9 mouse cellular contexts compared by ENCODE assay signal in genomic region chr6:88731991-88732390, GRCm38 (mm10). TPM values are rescaled to one million over a fixed set of nuclear protein-coding genes. Genes with fewer than 3 reads are reported as not detected.
DNase-seq lines count a peak whose midpoint lies in the region; ATAC-seq lines count a peak whose summit lies in the region.
"Had no signal": no experiment of that assay in that cellular context is flagged by ENCODE, and none has a peak within 500 bp of the region (broad histone marks: within the 10 kb centered on the region; RNA-seq: fewer than 3 reads in every experiment).

No protein-coding gene starts in this region.

- H3K4me2 ChIP-seq in embryonic facial prominence, embryonic 13.5 days: no peak overlapping the region
- H3K4me2 ChIP-seq: lung, embryonic 14.5 days had no signal

- H3K9me3 ChIP-seq in heart, embryonic 10.5 days: no peaks in the 10 kb centered on the region
- H3K9me3 ChIP-seq in embryonic facial prominence, embryonic 13.5 days: no peaks in the 10 kb centered on the region

- peaks cover 17% of the 10 kb centered on the region for H3K4me1 ChIP-seq in heart, embryonic 10.5 days
- H3K4me1 ChIP-seq in embryonic facial prominence, embryonic 13.5 days: peaks cover 31% of the 10 kb centered on the region

- no peak for ATAC-seq in embryonic facial prominence, embryonic 13.5 days (ENCODE audit: insufficient number of reproducible peaks, insufficient read depth, low FRiP score, low TSS enrichment, low read depth)

- peak; percentile 98 for DNase-seq in heart, adult 11 months
- no peak for DNase-seq in heart, embryonic 10.5 days (ENCODE audit: low spot score)
- peak; percentile 28 for DNase-seq in MN1 (ENCODE audit: low spot score)
- peak; percentile 92 to 96 for DNase-seq in kidney, postnatal 25 days
- DNase-seq in embryo, embryonic 9.5 days (ENCODE audit: extremely low spot score): no peak
- no peak for DNase-seq in urinary bladder, adult 2 months (ENCODE audit: low spot score)
- no peak for DNase-seq in layer of hippocampus, postnatal 36 days
- DNase-seq: lung, embryonic 14.5 days had no signal

- H3K36me3 ChIP-seq in heart, embryonic 10.5 days: no peaks in the 10 kb centered on the region
- H3K36me3 ChIP-seq in embryonic facial prominence, embryonic 13.5 days: no peaks in the 10 kb centered on the region

- 95% methylated on average over 3 of the region's 3 CpGs for WGBS in heart, embryonic 10.5 days
- WGBS in embryonic facial prominence, embryonic 13.5 days: 90% methylated on average over 3 of the region's 3 CpGs

- no peak overlapping the region for H3K27ac ChIP-seq in heart, embryonic 10.5 days
- 0 out of 2 replicates have a peak overlapping the region, but pooled peaks have one; percentile 48 for H3K27ac ChIP-seq in embryonic facial prominence, embryonic 13.5 days

- peaks cover 34% of the 10 kb centered on the region for H3K27me3 ChIP-seq in heart, embryonic 10.5 days (ENCODE audit: insufficient read depth, poor library complexity, severe bottlenecking)
- peaks cover 16% of the 10 kb centered on the region for H3K27me3 ChIP-seq in embryonic facial prominence, embryonic 13.5 days

- no peak overlapping the region for H3K9ac ChIP-seq in embryonic facial prominence, embryonic 13.5 days
- H3K9ac ChIP-seq: lung, embryonic 14.5 days had no signal

- no peak overlapping the region for H3K4me3 ChIP-seq in heart, embryonic 10.5 days
- no peak overlapping the region for H3K4me3 ChIP-seq in embryonic facial prominence, embryonic 13.5 days

RNA-seq across cellular contexts. Expression of gene Mgll, which starts 7.8 kb away (rescaled TPM):
- polyA plus RNA-seq in heart, embryonic 10.5 days (2016; fragmentation: Nextera tagmentation; extraction: Ambion mirVana): 5.4 and 6.4 TPM in 2 replicates
- 19.1 and 19.7 TPM in 2 replicates for polyA plus RNA-seq in embryonic facial prominence, embryonic 13.5 days (2015; fragmentation: Nextera tagmentation; extraction: Ambion mirVana)
- 66.3 and 69.7 TPM in 2 replicates for polyA plus RNA-seq in urinary bladder, adult 2 months (2012; rRNA removed)
- total RNA-seq in layer of hippocampus, postnatal 36 days (2021): 100 to 1,000 TPM; 178 to 181 TPM

Comparison
In these comparisons a context has a peak if more than half of its experiments do, and no peak if none do; other contexts are left out.
1. DNase-seq: peak in heart, adult 11 months (single experiment), MN1 (single experiment) and kidney, postnatal 25 days (2 of 2); none in heart, embryonic 10.5 days (single experiment), embryo, embryonic 9.5 days (single experiment), urinary bladder, adult 2 months (single experiment) and layer of hippocampus, postnatal 36 days (0 of 2).